Mouse (Mus musculus) E14TG2a.4 (cell line): ENCODE results near the gene Alg14.

Experiments
- CTCF ChIP-seq: conservative IDR thresholded peaks from 2 replicates; pipeline ENCODE4 v1.5.1; 2014; ENCODE audit warnings: low read length
- POU5F1 ChIP-seq: IDR thresholded peaks from 2 replicates; pipeline ENCODE4 v1.6.1; 2014; ENCODE audit warnings: low read length, borderline replicate concordance

DNA sequence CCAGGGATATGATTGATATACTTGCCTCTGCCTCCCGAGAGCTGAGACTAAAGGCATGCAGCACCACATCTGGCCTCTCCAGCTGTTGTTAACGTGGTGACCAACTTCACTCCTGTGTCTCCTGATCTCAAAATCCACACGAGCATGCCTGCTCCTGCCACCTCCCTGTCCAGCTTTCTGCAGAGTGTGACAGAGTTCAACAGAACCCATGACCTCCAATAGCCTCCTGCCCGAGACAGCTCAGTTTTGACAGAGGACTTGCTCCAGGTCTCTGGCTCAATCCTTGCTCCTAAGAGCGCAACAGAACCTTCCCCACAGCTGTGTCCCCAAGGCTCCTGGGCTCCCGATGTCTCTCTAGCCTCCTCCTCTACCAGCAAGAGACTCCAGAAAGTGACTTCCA is 64.5 kb downstream of the Alg14 start:
- TF ChIP-seq CTCF (no peak), POU5F1 (no peak)
